Mouse (Mus musculus): Measurements from ENCODE around the gene Fmnl1. TPM values are rescaled to one million over a fixed set of nuclear protein-coding genes. Genes with fewer than 3 reads are reported as not detected.

The Fmnl1 gene
- polyA plus RNA-seq (2015; fragmentation: Nextera tagmentation; extraction: Ambion mirVana) = 2.2 and 2.3 TPM in 2 replicates

GRCm38 (mm10) chr11:103170494-103171285 lies at the start of gene Fmnl1:
TSS of gene Fmnl1 (plus strand) at chr11:103171107.
- peak; percentile 46 for ATAC-seq
- Histone ChIP-seq H3K27me3 (replicated peaks; ENCODE audit: control insufficient read depth, insufficient read depth, low read length) (peaks cover 24% of the 10 kb centered on the region), H3K9ac (ENCODE audit: low read depth, low read length) (peak within 1 kb of the TSS; percentile 71)

GRCm38 (mm10) chr11:103131701-103132575 lies 39.0 kb upstream of the Fmnl1 start, which contains the start of gene Hexim2:
TSS of gene Hexim2 (plus strand) at chr11:103132429.
- H3K36me3 ChIP-seq (ENCODE audit: control insufficient read depth, insufficient read depth, low read length) = no peaks in the 10 kb centered on the region
- peak within 1 kb of the TSS; percentile 100 for H3K9ac ChIP-seq (ENCODE audit: low read depth, low read length)
- peak within 1 kb of the TSS; percentile 66 for H3K4me2 ChIP-seq (ENCODE audit: low read depth, low read length)
- ATAC-seq = peak; percentile 56
- peaks cover 24% of the 10 kb centered on the region for H3K4me1 ChIP-seq (ENCODE audit: control insufficient read depth, insufficient read depth, low read length)
- WGBS = under 1% methylated on average over 39 of the region's 39 CpGs
- H3K27me3 ChIP-seq (replicated peaks; ENCODE audit: control insufficient read depth, insufficient read depth, low read length) = no peaks in the 10 kb centered on the region
- peak within 1 kb of the TSS; percentile 86 for H3K4me3 ChIP-seq (ENCODE audit: low read length)
- peak within 1 kb of the TSS; percentile 97 for H3K27ac ChIP-seq (ENCODE audit: low read length)
- no peaks in the 10 kb centered on the region for H3K9me3 ChIP-seq (ENCODE audit: control insufficient read depth, low read length)

More at GRCm38 (mm10) chr11:103170494-103171285, at the start of gene Fmnl1:
- peak within 1 kb of the TSS; percentile 64 for H3K4me3 ChIP-seq (ENCODE audit: low read length)
- WGBS = under 1% methylated on average over 54 of the region's 84 CpGs
- peak within 1 kb of the TSS; percentile 99 for H3K4me2 ChIP-seq (ENCODE audit: low read depth, low read length)
- H3K27ac ChIP-seq (ENCODE audit: low read length) = no peak within 1 kb of the TSS; the same call in 1 of the 2 replicates
- no peaks in the 10 kb centered on the region for H3K36me3 ChIP-seq (ENCODE audit: control insufficient read depth, insufficient read depth, low read length)
- no peaks in the 10 kb centered on the region for H3K9me3 ChIP-seq (ENCODE audit: control insufficient read depth, low read length)
- 0 out of 2 replicates have a peak, but pooled peaks cover 2% of the 10 kb centered on the region for H3K4me1 ChIP-seq (ENCODE audit: control insufficient read depth, insufficient read depth, low read length)

GRCm38 (mm10) chr11:103132576-103133455 lies 38.1 kb upstream of the Fmnl1 start:
- ATAC-seq = peak; percentile 92
- peak overlapping the region; percentile 100 for H3K9ac ChIP-seq (ENCODE audit: low read depth, low read length)
- peaks cover 24% of the 10 kb centered on the region for H3K4me1 ChIP-seq (ENCODE audit: control insufficient read depth, insufficient read depth, low read length)
- H3K9me3 ChIP-seq (ENCODE audit: control insufficient read depth, low read length) = no peaks in the 10 kb centered on the region
- peak overlapping the region; percentile 66 for H3K4me2 ChIP-seq (ENCODE audit: low read depth, low read length)
- H3K27me3 ChIP-seq (replicated peaks; ENCODE audit: control insufficient read depth, insufficient read depth, low read length) = no peaks in the 10 kb centered on the region
- H3K27ac ChIP-seq (ENCODE audit: low read length) = peak overlapping the region; percentile 97
- no peaks in the 10 kb centered on the region for H3K36me3 ChIP-seq (ENCODE audit: control insufficient read depth, insufficient read depth, low read length)
- peak overlapping the region; percentile 86 for H3K4me3 ChIP-seq (ENCODE audit: low read length)
- under 1% methylated on average over 58 of the region's 58 CpGs for WGBS

GRCm38 (mm10) chr11:103133456-103134185 lies 37.3 kb upstream of the Fmnl1 start:
- peak overlapping the region; percentile 60 for H3K4me2 ChIP-seq (ENCODE audit: low read depth, low read length)
- WGBS = 56% methylated on average over 6 of the region's 6 CpGs
- no peaks in the 10 kb centered on the region for H3K36me3 ChIP-seq (ENCODE audit: control insufficient read depth, insufficient read depth, low read length)
- peak overlapping the region; percentile 44 for H3K4me3 ChIP-seq (ENCODE audit: low read length)
- no peaks in the 10 kb centered on the region for H3K27me3 ChIP-seq (replicated peaks; ENCODE audit: control insufficient read depth, insufficient read depth, low read length)
- peak overlapping the region; percentile 67 for H3K9ac ChIP-seq (ENCODE audit: low read depth, low read length)
- H3K27ac ChIP-seq (ENCODE audit: low read length) = peak overlapping the region; percentile 82
- H3K4me1 ChIP-seq (ENCODE audit: control insufficient read depth, insufficient read depth, low read length) = peaks cover 24% of the 10 kb centered on the region
- no peaks in the 10 kb centered on the region for H3K9me3 ChIP-seq (ENCODE audit: control insufficient read depth, low read length)
- peak; percentile 7; the same call in 1 of the 2 replicates for ATAC-seq

- peaks cover 24% of the 10 kb centered on the region for H3K4me1 ChIP-seq (ENCODE audit: control insufficient read depth, insufficient read depth, low read length)
- ATAC-seq = no peak
- peak overlapping the region; percentile 67 for H3K9ac ChIP-seq (ENCODE audit: low read depth, low read length)
- 75% methylated on average over 3 of the region's 3 CpGs for WGBS
- no peak overlapping the region for H3K4me3 ChIP-seq (ENCODE audit: low read length)
- peak overlapping the region; percentile 60; the same call in 1 of the 2 replicates for H3K4me2 ChIP-seq (ENCODE audit: low read depth, low read length)
- H3K27me3 ChIP-seq (replicated peaks; ENCODE audit: control insufficient read depth, insufficient read depth, low read length) = no peaks in the 10 kb centered on the region
- no peaks in the 10 kb centered on the region for H3K9me3 ChIP-seq (ENCODE audit: control insufficient read depth, low read length)
- H3K27ac ChIP-seq (ENCODE audit: low read length) = no peak overlapping the region
- no peaks in the 10 kb centered on the region; the same call in 1 of the 2 replicates for H3K36me3 ChIP-seq (ENCODE audit: control insufficient read depth, insufficient read depth, low read length)
These were observed 36.7 kb upstream of the Fmnl1 start for GRCm38 (mm10) chr11:103134221-103134620.

- Histone ChIP-seq H3K4me3 (ENCODE audit: low read length) (no peak overlapping the region), H3K4me2 (ENCODE audit: low read depth, low read length) (no peak overlapping the region), H3K27me3 (replicated peaks; ENCODE audit: control insufficient read depth, insufficient read depth, low read length) (no peaks in the 10 kb centered on the region), H3K9ac (ENCODE audit: low read depth, low read length) (no peak overlapping the region), H3K9me3 (ENCODE audit: control insufficient read depth, low read length) (no peaks in the 10 kb centered on the region), H3K36me3 (ENCODE audit: control insufficient read depth, insufficient read depth, low read length) (no peaks in the 10 kb centered on the region; the same call in 1 of the 2 replicates), H3K4me1 (ENCODE audit: control insufficient read depth, insufficient read depth, low read length) (peaks cover 30% of the 10 kb centered on the region), H3K27ac (ENCODE audit: low read length) (no peak overlapping the region)
- ATAC-seq = no peak
- WGBS = 83% methylated on average over 8 of the region's 8 CpGs
These were observed 34.8 kb upstream of the Fmnl1 start for GRCm38 (mm10) chr11:103136039-103136577.

GRCm38 (mm10) chr11:103139951-103140762 lies 30.8 kb upstream of the Fmnl1 start:
- WGBS = 65% methylated on average over 14 of the region's 14 CpGs
- Histone ChIP-seq H3K4me1 (ENCODE audit: control insufficient read depth, insufficient read depth, low read length) (peaks cover 47% of the 10 kb centered on the region), H3K36me3 (ENCODE audit: control insufficient read depth, insufficient read depth, low read length) (no peaks in the 10 kb centered on the region; the same call in 1 of the 2 replicates), H3K27ac (ENCODE audit: low read length) (peak overlapping the region; percentile 98), H3K9me3 (ENCODE audit: control insufficient read depth, low read length) (no peaks in the 10 kb centered on the region), H3K4me2 (ENCODE audit: low read depth, low read length) (0 out of 2 replicates have a peak overlapping the region, but pooled peaks have one; percentile 24), H3K9ac (ENCODE audit: low read depth, low read length) (peak overlapping the region; percentile 62), H3K27me3 (replicated peaks; ENCODE audit: control insufficient read depth, insufficient read depth, low read length) (no peaks in the 10 kb centered on the region), H3K4me3 (ENCODE audit: low read length) (no peak overlapping the region)
- no peak for ATAC-seq

Measured in intestine, embryonic 16.5 days (tissue).